Mouse (Mus musculus): ENCODE results near the gene Shc2. TPM values are rescaled to one million over a fixed set of nuclear protein-coding genes. Genes with fewer than 3 reads are reported as not detected.

Shc2 gene
- polyA plus RNA-seq, 1 experiment from 2014 or later: 4.2 TPM

GRCm38 (mm10) chr10:79668771-79669575 lies 31.3 kb upstream of the Shc2 start, which contains the start of gene Tpgs1:
TSS of gene Tpgs1 (plus strand) at chr10:79669369.
- ATAC-seq (ENCODE audit: low read depth): peak; percentile 84
- Histone ChIP-seq H3K4me1 (replicated peaks; ENCODE audit: control insufficient read depth, insufficient read depth, low read length) (peaks cover 13% of the 10 kb centered on the region), H3K36me3 (ENCODE audit: control insufficient read depth, insufficient read depth, low read length) (no peaks in the 10 kb centered on the region), H3K27ac (ENCODE audit: low read length) (peak within 1 kb of the TSS; percentile 72), H3K4me3 (ENCODE audit: low read length) (peak within 1 kb of the TSS; percentile 69), H3K4me2 (ENCODE audit: low read depth, low read length) (peak within 1 kb of the TSS; percentile 88), H3K9me3 (ENCODE audit: control insufficient read depth, low read length) (no peaks in the 10 kb centered on the region), H3K9ac (ENCODE audit: low read length) (peak within 1 kb of the TSS; percentile 79), H3K27me3 (ENCODE audit: control insufficient read depth, insufficient read depth, low read depth, low read length) (no peaks in the 10 kb centered on the region)
- WGBS: under 1% methylated on average over 45 of the region's 45 CpGs

GRCm38 (mm10) chr10:79668076-79668475 lies 30.4 kb upstream of the Shc2 start:
- Histone ChIP-seq H3K36me3 (ENCODE audit: control insufficient read depth, insufficient read depth, low read length) (no peaks in the 10 kb centered on the region), H3K27me3 (ENCODE audit: control insufficient read depth, insufficient read depth, low read depth, low read length) (no peaks in the 10 kb centered on the region), H3K27ac (ENCODE audit: low read length) (no peak overlapping the region), H3K4me2 (ENCODE audit: low read depth, low read length) (no peak overlapping the region), H3K4me3 (ENCODE audit: low read length) (no peak overlapping the region), H3K4me1 (replicated peaks; ENCODE audit: control insufficient read depth, insufficient read depth, low read length) (peaks cover 13% of the 10 kb centered on the region), H3K9me3 (ENCODE audit: control insufficient read depth, low read length) (no peaks in the 10 kb centered on the region), H3K9ac (ENCODE audit: low read length) (no peak overlapping the region)
- ATAC-seq (ENCODE audit: low read depth): no peak
- WGBS: 78% methylated on average over 5 of the region's 5 CpGs

DNA sequence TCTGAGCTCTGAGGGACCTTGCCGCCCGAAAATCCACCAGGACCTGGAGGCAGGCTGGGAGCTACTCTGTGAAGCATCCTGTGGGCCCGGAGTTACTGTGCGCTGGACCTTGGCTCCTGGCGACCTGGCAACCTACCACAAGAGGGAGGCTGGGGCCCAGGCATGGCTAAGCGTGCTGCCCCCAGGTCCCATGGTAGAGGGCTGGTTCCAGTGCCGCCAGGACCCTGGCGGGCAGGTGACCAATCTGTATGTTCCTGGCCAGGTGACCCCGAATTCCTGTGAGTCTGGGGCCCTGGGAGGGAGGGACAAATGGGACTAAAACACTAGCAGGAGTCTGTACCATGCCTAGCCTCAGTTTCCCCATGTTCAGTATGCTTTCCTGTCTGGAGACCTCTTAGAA lies 28.8 kb upstream of the Shc2 start:
- Histone ChIP-seq H3K4me2 (ENCODE audit: low read depth, low read length) (no peak overlapping the region), H3K27me3 (ENCODE audit: control insufficient read depth, insufficient read depth, low read depth, low read length) (no peaks in the 10 kb centered on the region), H3K4me1 (replicated peaks; ENCODE audit: control insufficient read depth, insufficient read depth, low read length) (peaks cover 13% of the 10 kb centered on the region), H3K4me3 (ENCODE audit: low read length) (no peak overlapping the region), H3K27ac (ENCODE audit: low read length) (no peak overlapping the region), H3K9ac (ENCODE audit: low read length) (no peak overlapping the region), H3K9me3 (ENCODE audit: control insufficient read depth, low read length) (no peaks in the 10 kb centered on the region), H3K36me3 (ENCODE audit: control insufficient read depth, insufficient read depth, low read length) (no peaks in the 10 kb centered on the region)
- no peak for ATAC-seq (ENCODE audit: low read depth)
- 66% methylated on average over 9 of the region's 9 CpGs for WGBS

GRCm38 (mm10) chr10:79665051-79665450 lies 27.3 kb upstream of the Shc2 start:
- Histone ChIP-seq H3K4me3 (ENCODE audit: low read length) (no peak overlapping the region), H3K4me1 (replicated peaks; ENCODE audit: control insufficient read depth, insufficient read depth, low read length) (peaks cover 4% of the 10 kb centered on the region), H3K36me3 (ENCODE audit: control insufficient read depth, insufficient read depth, low read length) (no peaks in the 10 kb centered on the region), H3K27ac (ENCODE audit: low read length) (no peak overlapping the region), H3K4me2 (ENCODE audit: low read depth, low read length) (no peak overlapping the region), H3K9me3 (ENCODE audit: control insufficient read depth, low read length) (no peaks in the 10 kb centered on the region), H3K9ac (ENCODE audit: low read length) (no peak overlapping the region), H3K27me3 (ENCODE audit: control insufficient read depth, insufficient read depth, low read depth, low read length) (no peaks in the 10 kb centered on the region)
- 78% methylated on average over 8 of the region's 8 CpGs for WGBS
- ATAC-seq (ENCODE audit: low read depth): no peak

DNA sequence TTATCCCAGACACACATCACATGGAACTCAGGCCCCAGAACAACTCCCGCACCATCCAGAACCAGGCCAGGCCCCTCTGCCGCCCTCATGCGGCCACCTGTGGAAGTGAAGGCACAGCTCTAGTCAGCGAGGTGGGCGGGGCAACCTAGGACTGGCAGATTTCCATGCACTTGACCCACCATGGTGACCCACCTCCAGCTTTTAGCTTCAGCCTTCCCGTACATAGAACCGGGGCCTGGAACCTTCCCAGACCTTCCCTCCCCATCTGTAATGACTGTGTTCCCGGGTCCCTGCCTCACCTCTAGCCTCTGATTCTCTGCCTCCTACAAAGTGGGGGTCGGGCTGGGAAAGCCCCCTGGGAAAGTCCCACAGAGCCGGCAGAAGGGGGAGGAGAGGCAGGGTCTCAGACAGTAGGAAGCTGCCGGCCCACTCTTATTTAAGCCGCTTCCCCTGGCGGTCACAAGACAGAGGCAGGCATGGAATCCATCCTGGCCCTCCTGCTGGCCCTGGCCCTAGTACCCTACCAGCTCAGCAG lies 26.5 kb upstream of the Shc2 start, which contains the start of gene Madcam1:
Gene Madcam1 (plus strand): TSS at position 429 of the 535 bp plus-strand sequence.
- Histone ChIP-seq H3K36me3 (ENCODE audit: control insufficient read depth, insufficient read depth, low read length) (no peaks in the 10 kb centered on the region), H3K9ac (ENCODE audit: low read length) (no peak within 1 kb of the TSS), H3K9me3 (ENCODE audit: control insufficient read depth, low read length) (no peaks in the 10 kb centered on the region), H3K27ac (ENCODE audit: low read length) (no peak within 1 kb of the TSS), H3K4me2 (ENCODE audit: low read depth, low read length) (no peak within 1 kb of the TSS), H3K27me3 (ENCODE audit: control insufficient read depth, insufficient read depth, low read depth, low read length) (no peaks in the 10 kb centered on the region), H3K4me3 (ENCODE audit: low read length) (no peak within 1 kb of the TSS), H3K4me1 (replicated peaks; ENCODE audit: control insufficient read depth, insufficient read depth, low read length) (peaks cover 2% of the 10 kb centered on the region; the same call in 1 of the 2 replicates)
- no peak for ATAC-seq (ENCODE audit: low read depth)
- WGBS: 11% methylated on average over 13 of the region's 13 CpGs

- H3K4me2 ChIP-seq (ENCODE audit: low read depth, low read length): no peak overlapping the region
- no peaks in the 10 kb centered on the region for H3K36me3 ChIP-seq (ENCODE audit: control insufficient read depth, insufficient read depth, low read length)
- H3K4me1 ChIP-seq (replicated peaks; ENCODE audit: control insufficient read depth, insufficient read depth, low read length): peaks cover 2% of the 10 kb centered on the region; the same call in 1 of the 2 replicates
- no peak overlapping the region for H3K9ac ChIP-seq (ENCODE audit: low read length)
- H3K4me3 ChIP-seq (ENCODE audit: low read length): no peak overlapping the region
- H3K27ac ChIP-seq (ENCODE audit: low read length): no peak overlapping the region
- H3K27me3 ChIP-seq (ENCODE audit: control insufficient read depth, insufficient read depth, low read depth, low read length): no peaks in the 10 kb centered on the region
- WGBS: 83% methylated on average over 1 of the region's 3 CpGs
- no peaks in the 10 kb centered on the region for H3K9me3 ChIP-seq (ENCODE audit: control insufficient read depth, low read length)
- no peak for ATAC-seq (ENCODE audit: low read depth)
These were observed 24.1 kb upstream of the Shc2 start for GRCm38 (mm10) chr10:79661861-79662260.

- 76% methylated on average over 2 of the region's 2 CpGs for WGBS
- no peak for ATAC-seq (ENCODE audit: low read depth)
- no peaks in the 10 kb centered on the region for H3K9me3 ChIP-seq (ENCODE audit: control insufficient read depth, low read length)
- H3K9ac ChIP-seq (ENCODE audit: low read length): no peak overlapping the region
- no peak overlapping the region for H3K4me2 ChIP-seq (ENCODE audit: low read depth, low read length)
- no peak overlapping the region for H3K4me3 ChIP-seq (ENCODE audit: low read length)
- H3K27ac ChIP-seq (ENCODE audit: low read length): no peak overlapping the region
- H3K36me3 ChIP-seq (ENCODE audit: control insufficient read depth, insufficient read depth, low read length): no peaks in the 10 kb centered on the region
- no peaks in the 10 kb centered on the region for H3K27me3 ChIP-seq (ENCODE audit: control insufficient read depth, insufficient read depth, low read depth, low read length)
- H3K4me1 ChIP-seq (replicated peaks; ENCODE audit: control insufficient read depth, insufficient read depth, low read length): peaks cover 2% of the 10 kb centered on the region; the same call in 1 of the 2 replicates
These were observed 22.6 kb upstream of the Shc2 start for GRCm38 (mm10) chr10:79660298-79660697.

GRCm38 (mm10) chr10:79658829-79659228 lies 21.1 kb upstream of the Shc2 start:
- no peak overlapping the region for H3K4me2 ChIP-seq (ENCODE audit: low read depth, low read length)
- H3K4me1 ChIP-seq (replicated peaks; ENCODE audit: control insufficient read depth, insufficient read depth, low read length): no peaks in the 10 kb centered on the region
- no peak overlapping the region for H3K27ac ChIP-seq (ENCODE audit: low read length)
- H3K9me3 ChIP-seq (ENCODE audit: control insufficient read depth, low read length): no peaks in the 10 kb centered on the region
- H3K9ac ChIP-seq (ENCODE audit: low read length): no peak overlapping the region
- ATAC-seq (ENCODE audit: low read depth): no peak; the same call in 1 of the 2 replicates
- H3K4me3 ChIP-seq (ENCODE audit: low read length): no peak overlapping the region
- no peaks in the 10 kb centered on the region for H3K27me3 ChIP-seq (ENCODE audit: control insufficient read depth, insufficient read depth, low read depth, low read length)
- 18% methylated on average over 4 of the region's 4 CpGs for WGBS
- H3K36me3 ChIP-seq (ENCODE audit: control insufficient read depth, insufficient read depth, low read length): no peaks in the 10 kb centered on the region

- Histone ChIP-seq H3K9me3 (ENCODE audit: control insufficient read depth, low read length) (no peaks in the 10 kb centered on the region), H3K4me2 (ENCODE audit: low read depth, low read length) (no peak overlapping the region), H3K27ac (ENCODE audit: low read length) (no peak overlapping the region), H3K27me3 (ENCODE audit: control insufficient read depth, insufficient read depth, low read depth, low read length) (no peaks in the 10 kb centered on the region; the same call in 1 of the 2 replicates), H3K4me3 (ENCODE audit: low read length) (no peak overlapping the region), H3K9ac (ENCODE audit: low read length) (no peak overlapping the region), H3K4me1 (replicated peaks; ENCODE audit: control insufficient read depth, insufficient read depth, low read length) (no peaks in the 10 kb centered on the region), H3K36me3 (ENCODE audit: control insufficient read depth, insufficient read depth, low read length) (no peaks in the 10 kb centered on the region)
- ATAC-seq (ENCODE audit: low read depth): no peak
- 7% methylated on average over 1 of the region's 1 CpGs for WGBS
These were observed 17.3 kb upstream of the Shc2 start for GRCm38 (mm10) chr10:79654946-79655395.
